Mouse (Mus musculus) limb, embryonic 14.5 days (tissue): ENCODE measurements around the gene Fam163a. TPM values are rescaled to one million over a fixed set of nuclear protein-coding genes. Genes with fewer than 3 reads are reported as not detected.
A peak's percentile ranks its signal among the peaks of the same experiment; 100 is the strongest.

Experiments
- ATAC-seq: fragments of 200-750 bp; cut with Nextera tagmentation; 2 replicates; pipeline ENCODE4 v1.8.0; 2017; ENCODE audit warnings: low read depth, moderate number of reproducible peaks, moderate TSS enrichment; ENCODE audit not compliant: low FRiP score
- DNase-seq: peaks from one replicate; pipeline ENCODE4 v3.0.0-alpha.2; 2015; ENCODE audit warnings: low spot score
- H3K27ac ChIP-seq: fragments of 300-500 bp; sonication (generic); replicated peaks from 2 replicates; pipeline ENCODE4 v1.5.1; 2014; ENCODE audit warnings: low read depth, mild to moderate bottlenecking, low read length, moderate library complexity, mixed read lengths
- H3K27me3 ChIP-seq: fragments of 300-500 bp; sonication (generic); 2 replicates; pipeline ENCODE4 v1.6.1; 2014; ENCODE audit warnings: low read length, mixed read lengths; ENCODE audit not compliant: control insufficient read depth, insufficient read depth
- H3K36me3 ChIP-seq: fragments of 300-500 bp; sonication (generic); 2 replicates; pipeline ENCODE4 v1.6.1; 2014; ENCODE audit warnings: mild to moderate bottlenecking, low read length, moderate library complexity, mixed read lengths; ENCODE audit not compliant: control insufficient read depth, insufficient read depth
- H3K4me1 ChIP-seq: fragments of 300-500 bp; sonication (generic); 2 replicates; pipeline ENCODE4 v1.6.1; 2014; ENCODE audit warnings: antibody characterized with exemption, low read length, mixed read lengths; ENCODE audit not compliant: control insufficient read depth, insufficient read depth
- H3K4me2 ChIP-seq: fragments of 300-500 bp; sonication (generic); replicated peaks from 2 replicates; pipeline ENCODE4 v1.6.1; 2014; ENCODE audit warnings: low read depth, mild to moderate bottlenecking, low read length, moderate library complexity; ENCODE audit not compliant: severe bottlenecking
- H3K4me3 ChIP-seq: fragments of 300-500 bp; sonication (generic); replicated peaks from 2 replicates; pipeline ENCODE4 v1.5.1; 2014; ENCODE audit warnings: low read length
- H3K9ac ChIP-seq: fragments of 300-500 bp; sonication (generic); 2 replicates; pipeline ENCODE4 v1.6.1; 2014; ENCODE audit warnings: mild to moderate bottlenecking, low read depth, low read length, moderate library complexity; ENCODE audit not compliant: severe bottlenecking
- H3K9me3 ChIP-seq: fragments of 300-500 bp; sonication (generic); 2 replicates; pipeline ENCODE4 v1.6.1; 2016; ENCODE audit warnings: low read length; ENCODE audit not compliant: control insufficient read depth
- POLR2A ChIP-seq: fragments of 200-500 bp; IDR thresholded peaks from 2 replicates; pipeline ENCODE4 v1.8.0; 2012; ENCODE audit warnings: inconsistent platforms, mild to moderate bottlenecking, moderate library complexity, borderline replicate concordance; ENCODE audit not compliant: insufficient read depth, insufficient read length; ENCODE audit errors: extremely low read depth
- WGBS: fragments of 180-500 bp; shearing (Covaris S2); extraction: QIAGEN DNeasy Blood & Tissue Kit; methylation state at CpG from one replicate; pipeline ENCODE4 v1.1.7; 2014; 5-methylcytosine and 5-hydroxymethylcytosine counted together
- polyA plus RNA-seq, 2 experiments: library from polyadenylated mRNA; depleted of rRNA in 1 of 2; stranded (reverse) in 1 of 2; unstranded in 1 of 2; fragments of >200 nt; fragmentation: Nextera tagmentation in 1 of 2; extraction: Ambion mirVana in 1 of 2; gene quantifications; 2 replicates each; pipeline versions ENCODE4 v1.2.1 to v1.2.3; 2012 to 2014

Fam163a gene
- polyA plus RNA-seq, 2 experiments = 0.96 to 1.0 TPM

DNA sequence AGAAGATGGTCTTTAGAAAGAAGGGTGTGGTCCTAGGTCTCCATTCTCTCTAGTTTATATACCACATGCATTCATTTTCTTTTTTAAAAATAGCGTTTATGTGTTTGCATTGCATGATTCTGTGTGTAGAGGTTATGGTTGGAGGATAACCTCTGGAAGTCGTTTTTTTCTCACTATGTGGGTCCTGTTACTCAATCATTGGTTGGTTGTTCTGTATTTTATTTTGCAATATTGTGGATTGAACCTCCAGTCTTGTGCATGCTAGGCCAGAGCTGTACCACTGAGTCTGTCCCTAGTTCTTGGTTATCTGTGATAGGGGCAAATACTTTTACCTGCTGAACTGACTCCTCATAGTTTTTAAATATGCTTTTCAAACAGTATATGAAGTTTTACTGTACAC is 146.6 kb downstream of the Fam163a start:
- no peak for DNase-seq
- Histone ChIP-seq H3K4me1 (no peaks in the 10 kb centered on the region), H3K9me3 (no peaks in the 10 kb centered on the region), H3K4me3 (no peak overlapping the region), H3K27ac (no peak overlapping the region), H3K9ac (no peak overlapping the region), H3K36me3 (peaks cover 44% of the 10 kb centered on the region), H3K27me3 (no peaks in the 10 kb centered on the region), H3K4me2 (no peak overlapping the region)
- no peak for ATAC-seq
- 77% methylated on average over 2 of the region's 2 CpGs for WGBS
- TF ChIP-seq POLR2A = no peak

DNA sequence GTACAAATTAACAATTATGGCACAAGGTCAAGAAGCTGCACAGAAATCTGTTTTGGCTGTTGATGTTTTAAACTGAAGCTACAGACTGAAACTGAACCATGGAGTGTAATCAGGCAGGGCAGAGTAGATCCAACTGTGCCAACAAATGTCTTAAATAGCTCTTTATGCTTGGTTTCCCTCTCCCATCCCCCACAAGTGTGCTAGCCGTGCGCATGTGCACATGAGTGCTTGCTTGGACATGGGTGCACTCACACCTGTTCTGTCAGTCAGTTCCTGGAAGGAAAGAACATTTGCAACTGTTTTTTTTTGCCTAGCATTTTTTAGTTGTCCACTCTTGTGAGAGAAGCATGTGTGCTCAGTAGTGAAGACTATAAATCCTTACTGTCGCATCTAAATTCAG is 158.1 kb downstream of the Fam163a start:
- Histone ChIP-seq H3K9me3 (no peaks in the 10 kb centered on the region), H3K27me3 (no peaks in the 10 kb centered on the region), H3K4me3 (no peak overlapping the region), H3K9ac (no peak overlapping the region), H3K36me3 (peaks cover 69% of the 10 kb centered on the region), H3K4me1 (peaks cover 12% of the 10 kb centered on the region), H3K4me2 (no peak overlapping the region), H3K27ac (no peak overlapping the region)
- WGBS = 79% methylated on average over 3 of the region's 3 CpGs
- TF ChIP-seq POLR2A = no peak
- peak; percentile 71 for DNase-seq
- peak; percentile 75; the same call in 1 of the 2 replicates for ATAC-seq

DNA sequence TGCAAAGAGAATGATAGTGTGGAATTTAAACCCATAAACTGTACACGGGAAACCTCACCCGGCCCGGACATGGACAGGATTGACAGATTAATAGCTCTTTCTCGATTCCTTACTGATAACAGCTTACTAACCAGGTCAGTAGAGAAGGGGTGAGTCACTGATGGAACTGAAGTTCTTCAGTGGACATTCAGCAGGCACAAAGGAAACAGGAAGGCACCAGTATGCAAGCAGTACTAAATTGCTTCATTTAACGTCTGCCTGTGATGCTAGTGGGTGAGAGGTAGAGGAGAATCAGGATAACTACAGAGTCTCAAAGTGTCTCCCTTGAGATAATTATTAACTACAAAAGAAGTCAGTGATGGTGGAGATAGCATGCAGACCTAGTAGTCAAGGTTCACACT is 160.6 kb downstream of the Fam163a start:
- no peak for ATAC-seq
- H3K9me3 ChIP-seq = no peaks in the 10 kb centered on the region
- H3K27ac ChIP-seq = no peak overlapping the region
- no peak overlapping the region for H3K4me2 ChIP-seq
- H3K9ac ChIP-seq = no peak overlapping the region
- no peak overlapping the region for H3K4me3 ChIP-seq
- H3K4me1 ChIP-seq = peaks cover 12% of the 10 kb centered on the region
- H3K36me3 ChIP-seq = peaks cover 45% of the 10 kb centered on the region
- DNase-seq = no peak
- WGBS = 73% methylated on average over 5 of the region's 5 CpGs
- no peak for TF ChIP-seq POLR2A
- no peaks in the 10 kb centered on the region for H3K27me3 ChIP-seq

DNA sequence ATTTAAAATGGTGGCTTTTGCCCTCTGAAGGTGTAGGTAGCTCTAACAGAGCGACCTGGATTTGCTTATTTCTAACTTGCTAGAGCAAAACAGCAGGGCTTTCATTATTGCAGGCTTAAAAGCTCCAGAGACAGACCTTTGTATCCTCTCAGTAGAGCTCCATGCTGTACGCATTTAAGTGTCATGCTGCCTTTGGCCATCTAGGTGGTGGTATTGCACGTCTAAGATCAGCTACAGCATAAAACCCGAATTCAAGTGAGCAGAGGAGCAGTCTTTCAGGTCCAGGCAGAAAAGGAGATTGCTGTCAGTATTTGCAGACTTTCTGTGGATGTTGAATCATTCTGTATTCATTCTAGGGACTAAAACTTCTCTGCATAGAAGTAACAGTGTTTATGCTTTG is 161.8 kb downstream of the Fam163a start:
- DNase-seq = peak; percentile 61
- WGBS = 21% methylated on average over 4 of the region's 4 CpGs
- no peak for ATAC-seq
- Histone ChIP-seq H3K27ac (no peak overlapping the region), H3K4me1 (peaks cover 12% of the 10 kb centered on the region), H3K9ac (no peak overlapping the region), H3K4me3 (no peak overlapping the region), H3K4me2 (peak overlapping the region; percentile 21; the same call in 1 of the 2 replicates), H3K9me3 (no peaks in the 10 kb centered on the region), H3K36me3 (peaks cover 37% of the 10 kb centered on the region), H3K27me3 (no peaks in the 10 kb centered on the region)
- TF ChIP-seq POLR2A = no peak

DNA sequence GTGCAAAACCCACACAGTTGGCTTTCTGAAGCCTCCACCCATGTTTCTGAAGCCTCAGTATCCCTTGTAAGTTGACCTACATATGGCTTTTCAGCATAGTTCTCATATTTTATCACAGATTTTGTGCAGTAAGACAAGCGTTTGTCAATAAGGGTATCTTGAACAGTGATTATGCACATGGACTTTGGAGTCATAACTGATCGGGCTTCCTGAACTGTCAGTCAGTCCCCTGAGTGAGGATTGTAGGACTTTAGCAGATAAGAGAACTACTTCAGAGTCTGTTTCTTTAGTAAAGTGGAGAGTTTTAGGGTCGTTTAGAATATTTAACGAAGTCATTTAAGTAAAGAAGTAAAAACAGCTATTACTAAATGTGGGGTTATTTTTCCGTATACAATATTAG is 162.3 kb downstream of the Fam163a start:
- no peak for TF ChIP-seq POLR2A
- peak overlapping the region; percentile 91 for H3K4me2 ChIP-seq
- 88% methylated on average over 5 of the region's 5 CpGs for WGBS
- peaks cover 12% of the 10 kb centered on the region for H3K4me1 ChIP-seq
- no peaks in the 10 kb centered on the region for H3K9me3 ChIP-seq
- no peak for ATAC-seq
- no peak for DNase-seq
- 0 out of 2 replicates have a peak overlapping the region, but pooled peaks have one; percentile 33 for H3K27ac ChIP-seq
- H3K4me3 ChIP-seq = peak overlapping the region; percentile 65
- peaks cover 32% of the 10 kb centered on the region for H3K36me3 ChIP-seq
- H3K27me3 ChIP-seq = no peaks in the 10 kb centered on the region
- H3K9ac ChIP-seq = no peak overlapping the region
